In genomic region chr1:184244296-184244695, GRCm38 (mm10) we compare ENCODE assay signal across 15 mouse cellular contexts.
DNase-seq lines count a peak whose midpoint lies in the region; ATAC-seq and TF ChIP-seq lines count a peak whose summit lies in the region.
"Had no signal": no experiment of that assay in that cellular context is flagged by ENCODE, and none has a peak within 500 bp of the region (broad histone marks: within the 10 kb centered on the region; RNA-seq: fewer than 3 reads in every experiment).

No protein-coding gene starts in this region.

- ATAC-seq in kidney, postnatal 0 days (replicated peaks; ENCODE audit: low FRiP score, low read depth), result 0 out of 2 replicates have a peak, but pooled peaks have one; percentile 40
- ATAC-seq in embryonic facial prominence, embryonic 15.5 days (ENCODE audit: insufficient number of reproducible peaks, low FRiP score, low TSS enrichment, low read depth), result peak; percentile 55
- peak; percentile 69 for ATAC-seq in intestine, embryonic 14.5 days (replicated peaks; ENCODE audit: low FRiP score, low TSS enrichment, low read depth)
- ATAC-seq in CD4-positive, CD25-positive, alpha-beta regulatory T cell, adult 4 months, result no peak
- ATAC-seq: midbrain, embryonic 16.5 days; Patski had no signal

- H3K4me1 ChIP-seq in kidney, postnatal 0 days (replicated peaks; ENCODE audit: insufficient read depth, low read length), result no peaks in the 10 kb centered on the region
- peaks cover 14% of the 10 kb centered on the region for H3K4me1 ChIP-seq in embryonic facial prominence, embryonic 15.5 days
- H3K4me1 ChIP-seq in intestine, embryonic 14.5 days (replicated peaks; ENCODE audit: control insufficient read depth, insufficient read depth, low read length), result peaks cover 6% of the 10 kb centered on the region; the same call in 1 of the 2 replicates

- peak overlapping the region; percentile 32; the same call in 1 of the 2 replicates for H3K27ac ChIP-seq in kidney, postnatal 0 days
- H3K27ac ChIP-seq in embryonic facial prominence, embryonic 15.5 days (replicated peaks), result peak overlapping the region; percentile 61; the same call in 1 of the 2 replicates
- H3K27ac ChIP-seq in intestine, embryonic 14.5 days (ENCODE audit: low read depth), result peak overlapping the region; percentile 94
- H3K27ac ChIP-seq: macrophage had no signal

- no peak overlapping the region for H3K9ac ChIP-seq in kidney, postnatal 0 days (ENCODE audit: low read depth, low read length)
- no peak overlapping the region for H3K9ac ChIP-seq in embryonic facial prominence, embryonic 15.5 days
- 0 out of 2 replicates have a peak overlapping the region, but pooled peaks have one; percentile 2 for H3K9ac ChIP-seq in intestine, embryonic 14.5 days (ENCODE audit: low read length)

- WGBS in kidney, postnatal 0 days, result 33% methylated on average over 9 of the region's 9 CpGs
- WGBS in embryonic facial prominence, embryonic 15.5 days, result 33% methylated on average over 9 of the region's 9 CpGs
- WGBS in intestine, embryonic 14.5 days, result 18% methylated on average over 9 of the region's 9 CpGs

- H3K36me3 ChIP-seq in kidney, postnatal 0 days (ENCODE audit: insufficient read depth, low read length), result no peaks in the 10 kb centered on the region
- no peaks in the 10 kb centered on the region for H3K36me3 ChIP-seq in embryonic facial prominence, embryonic 15.5 days
- no peaks in the 10 kb centered on the region for H3K36me3 ChIP-seq in intestine, embryonic 14.5 days (ENCODE audit: control insufficient read depth, insufficient read depth, low read length)

- H3K4me2 ChIP-seq in kidney, postnatal 0 days (ENCODE audit: low read length), result peak overlapping the region; percentile 45
- peak overlapping the region; percentile 39 for H3K4me2 ChIP-seq in embryonic facial prominence, embryonic 15.5 days (replicated peaks)
- peak overlapping the region; percentile 40 for H3K4me2 ChIP-seq in intestine, embryonic 14.5 days (ENCODE audit: low read length)

- no peaks in the 10 kb centered on the region for H3K27me3 ChIP-seq in kidney, postnatal 0 days (ENCODE audit: insufficient read depth, low read length)
- no peaks in the 10 kb centered on the region; the same call in 1 of the 2 replicates for H3K27me3 ChIP-seq in embryonic facial prominence, embryonic 15.5 days
- H3K27me3 ChIP-seq in intestine, embryonic 14.5 days (replicated peaks; ENCODE audit: control insufficient read depth, insufficient read depth, low read length), result no peaks in the 10 kb centered on the region
- H3K27me3 ChIP-seq: Patski had no signal

- DNase-seq in kidney, postnatal 0 days (ENCODE audit: low spot score), result peak; percentile 89
- DNase-seq in kidney, adult 11 months, result no peak
- DNase-seq in intestine, embryonic 14.5 days (ENCODE audit: low spot score), result peak; percentile 66
- peak; percentile 7 for DNase-seq in lung, postnatal 36 days
- DNase-seq in testis, postnatal 10 days (ENCODE audit: low spot score), result no peak
- no peak for DNase-seq in adrenal gland, adult 2 months
- DNase-seq: cerebellum, postnatal 36 days; heart, postnatal 14 days; kidney, adult 8-10 months; right cerebral cortex, postnatal 4 days had no signal

- H3K4me3 ChIP-seq in kidney, postnatal 0 days (replicated peaks; ENCODE audit: low read depth, low read length), result no peak overlapping the region; the same call in 1 of the 2 replicates
- H3K4me3 ChIP-seq in embryonic facial prominence, embryonic 15.5 days (replicated peaks), result no peak overlapping the region; the same call in 1 of the 2 replicates
- H3K4me3 ChIP-seq in intestine, embryonic 14.5 days (ENCODE audit: low read depth, low read length), result no peak overlapping the region

- no peaks in the 10 kb centered on the region for H3K9me3 ChIP-seq in kidney, postnatal 0 days (replicated peaks; ENCODE audit: low read length)
- no peaks in the 10 kb centered on the region for H3K9me3 ChIP-seq in embryonic facial prominence, embryonic 15.5 days (replicated peaks)
- H3K9me3 ChIP-seq in intestine, embryonic 14.5 days (ENCODE audit: control insufficient read depth, low read length), result no peaks in the 10 kb centered on the region

- TF ChIP-seq CTCF in kidney, postnatal 0 days (IDR thresholded peaks at IDR 0.05; ENCODE audit: low read depth), result no peak

Comparison
In these comparisons a context has a peak if more than half of its experiments do, and no peak if none do; other contexts are left out.
1. DNase-seq: peak in kidney, postnatal 0 days (single experiment), intestine, embryonic 14.5 days (single experiment) and lung, postnatal 36 days (single experiment); none in kidney, adult 11 months (single experiment), testis, postnatal 10 days (single experiment) and adrenal gland, adult 2 months (single experiment).
2. H3K27ac ChIP-seq: peak in every context shown above with its lines; median percentile 94 in intestine, embryonic 14.5 days; 61 in embryonic facial prominence, embryonic 15.5 days; 32 in kidney, postnatal 0 days.
3. Peak in every context shown above with its lines, with median percentiles within 50 percentile points of each other: H3K4me2 ChIP-seq.